Mouse (Mus musculus) heart, adult 8-10 months (tissue): Measurements from ENCODE around the gene Dohh. TPM values are rescaled to one million over a fixed set of nuclear protein-coding genes. Genes with fewer than 3 reads are reported as not detected.

ENCODE experiments used
- DNase-seq: peaks from one replicate; pipeline ENCODE4 v3.0.0; 2022; ENCODE audit warnings: low spot score
- microRNA-seq: library from miRNA; unstranded; fragments of <30 nt; microRNA quantifications from one replicate; pipeline ENCODE4 v1.2.0, GENCODE M21; 2022
- total RNA-seq, 4 experiments: library from RNA; stranded (reverse); gene quantifications; 2 replicates each; pipeline ENCODE4 v1.2.4; 2022

Dohh gene
- total RNA-seq, 4 experiments from 2014 or later, result 49.1 to 55.0 (median 53.8) TPM

GRCm38 (mm10) chr10:81429605-81430061, 45.4 kb downstream of the Dohh start:
- peak; percentile 93 for DNase-seq

GRCm38 (mm10) chr10:81430141-81430830, 46.1 kb downstream of the Dohh start:
- peak; percentile 87 for DNase-seq

GRCm38 (mm10) chr10:81430831-81431525, 46.8 kb downstream of the Dohh start:
- no peak for DNase-seq

GRCm38 (mm10) chr10:81431526-81432168, 47.4 kb downstream of the Dohh start:
- DNase-seq, result no peak

- no peak for DNase-seq
Measured at GRCm38 (mm10) chr10:81432169-81432867, 48.1 kb downstream of the Dohh start.

- peak; percentile 96 for DNase-seq
Measured at GRCm38 (mm10) chr10:81432868-81433262, 48.6 kb downstream of the Dohh start.

- no peak for DNase-seq
Measured at GRCm38 (mm10) chr10:81433541-81434289, 49.5 kb downstream of the Dohh start.

GRCm38 (mm10) chr10:81434361-81435263, 50.4 kb downstream of the Dohh start:
- DNase-seq, result no peak

- DNase-seq, result no peak
Measured at GRCm38 (mm10) chr10:81435436-81435835, 51.2 kb downstream of the Dohh start.

Small RNA genes within 50 kb of the gene (microRNA-seq; reads per million reads assigned to microRNA genes)
- gene Mir1191b (1.7 reads per million), gene Mir6913 (0.84 reads per million)

Other genes with a start within 250 kb of the Dohh start
- gene Zbtb7a, start 249.2 kb upstream of the Dohh start, total RNA-seq, result 10 to 100 TPM; 39.4 to 41.9 (median 40.7) TPM
- 10 to 100 TPM; 16.8 to 18.6 (median 17.0) TPM for gene Pias4, start 216.5 kb upstream of the Dohh start, total RNA-seq
- 1,000 to 10,000 TPM; 1,076 to 1,267 (median 1,170) TPM for gene Eef2, start 207.8 kb upstream of the Dohh start, total RNA-seq
- gene Dapk3, start 201.4 kb upstream of the Dohh start, total RNA-seq, result 10 to 100 TPM; 26.3 to 35.5 (median 29.8) TPM
- gene 4930442H23Rik, start 200.6 kb upstream of the Dohh start, total RNA-seq, result not detected
- gene Nmrk2, start 182.4 kb upstream of the Dohh start, total RNA-seq, result 10 to 100 TPM in 1 of 4 experiments, 1 to 10 TPM in 3; 5.8 to 18.8 (median 8.2) TPM
- under 1 TPM in 1 of 4 experiments, not detected in 3; 0.63 TPM for gene Atcay, start 153.6 kb upstream of the Dohh start, total RNA-seq
- 1 to 10 TPM; 1.6 to 3.1 (median 2.7) TPM for gene Zfr2, start 151.3 kb upstream of the Dohh start, total RNA-seq
- under 1 TPM; 0.26 to 0.75 (median 0.62) TPM for gene Matk, start 131.5 kb upstream of the Dohh start, total RNA-seq
- gene Mrpl54, start 117.5 kb upstream of the Dohh start, total RNA-seq, result 100 to 1,000 TPM; 105 to 124 (median 112) TPM
- gene Apba3, start 117.5 kb upstream of the Dohh start, total RNA-seq, result 100 to 1,000 TPM; 105 to 122 (median 112) TPM
- gene Tjp3, start 92.8 kb upstream of the Dohh start, total RNA-seq, result under 1 TPM in 1 of 4 experiments, not detected in 3; 0.22 TPM
- gene Pip5k1c, start 91.5 kb upstream of the Dohh start, total RNA-seq, result 10 to 100 TPM; 25.7 to 29.5 (median 26.8) TPM
- gene Cactin, start 63.3 kb upstream of the Dohh start, total RNA-seq, result 10 to 100 TPM; 14.4 to 19.2 (median 16.3) TPM
- 1 to 10 TPM; 2.7 to 5.4 (median 3.5) TPM for gene Tbxa2r, start 55.7 kb upstream of the Dohh start, total RNA-seq
- 1 to 10 TPM; 4.1 to 6.6 (median 5.2) TPM for gene Gipc3, start 41.2 kb upstream of the Dohh start, total RNA-seq
- 10 to 100 TPM; 52.4 to 61.2 (median 57.1) TPM for gene Hmg20b, start 33.9 kb upstream of the Dohh start, total RNA-seq
- gene Mfsd12, start 26.9 kb upstream of the Dohh start, total RNA-seq, result 10 to 100 TPM in 1 of 4 experiments, 1 to 10 TPM in 3; 9.2 to 11.4 (median 9.8) TPM
- under 1 TPM in 2 of 4 experiments, not detected in 2; 0.29 to 0.66 TPM for gene 4930404N11Rik, start 18.6 kb upstream of the Dohh start, total RNA-seq
- 10 to 100 TPM; 25.9 to 39.0 (median 32.2) TPM for gene Fzr1, start 5.9 kb upstream of the Dohh start, total RNA-seq
- 1 to 10 TPM in 2 of 4 experiments, under 1 TPM in 2; 0.73 to 1.3 (median 1.0) TPM for gene Gm48551, start within 50 bp of the Dohh start, total RNA-seq
- gene Gm48552, start 4.6 kb downstream of the Dohh start, total RNA-seq, result under 1 TPM in 2 of 4 experiments, not detected in 2; 0.50 to 0.72 TPM
- gene Smim24, start 8.6 kb downstream of the Dohh start, total RNA-seq, result 1 to 10 TPM; 1.4 to 2.4 (median 1.9) TPM
- 100 to 1,000 TPM; 100 to 132 (median 108) TPM for gene Nfic, start 71.2 kb downstream of the Dohh start, total RNA-seq
- under 1 TPM in 2 of 4 experiments, not detected in 2; 0.12 to 0.29 TPM for gene Celf5, start 98.3 kb downstream of the Dohh start, total RNA-seq
- gene Ncln, start 112.0 kb downstream of the Dohh start, total RNA-seq, result 10 to 100 TPM; 48.7 to 72.7 (median 66.7) TPM
- gene S1pr4, start 115.7 kb downstream of the Dohh start, total RNA-seq, result 1 to 10 TPM in 2 of 4 experiments, under 1 TPM in 2; 0.88 to 1.4 (median 1.0) TPM
- gene Gna15, start 139.8 kb downstream of the Dohh start, total RNA-seq, result under 1 TPM; 0.37 to 0.78 (median 0.54) TPM
- gene Gna11, start 160.8 kb downstream of the Dohh start, total RNA-seq, result 10 to 100 TPM; 47.7 to 54.1 (median 50.9) TPM
- 1,000 to 10,000 TPM; 1,133 to 1,192 (median 1,173) TPM for gene Aes, start 175.1 kb downstream of the Dohh start, total RNA-seq
- 10 to 100 TPM in 2 of 4 experiments, 1 to 10 TPM in 2; 5.4 to 12.1 (median 9.1) TPM for gene Tle2, start 190.1 kb downstream of the Dohh start, total RNA-seq
- 10 to 100 TPM in 1 of 4 experiments, 1 to 10 TPM in 3; 6.8 to 12.7 (median 9.3) TPM for gene Tle6, start 216.6 kb downstream of the Dohh start, total RNA-seq
- 1 to 10 TPM; 2.3 to 4.4 (median 3.0) TPM for gene BC025920, start 221.8 kb downstream of the Dohh start, total RNA-seq
- 1 to 10 TPM; 6.8 to 8.4 (median 7.3) TPM for gene Sirt6, start 243.4 kb downstream of the Dohh start, total RNA-seq
- 10 to 100 TPM in 1 of 4 experiments, 1 to 10 TPM in 3; 7.3 to 12.4 (median 8.5) TPM for gene Ankrd24, start 244.1 kb downstream of the Dohh start, total RNA-seq